Mouse (Mus musculus): ENCODE data around the gene Mst1r. TPM values are rescaled to one million over a fixed set of nuclear protein-coding genes. Genes with fewer than 3 reads are reported as not detected.

Gene Mst1r
- polyA plus RNA-seq, 1 experiment from 2014 or later: 3.4 TPM

DNA sequence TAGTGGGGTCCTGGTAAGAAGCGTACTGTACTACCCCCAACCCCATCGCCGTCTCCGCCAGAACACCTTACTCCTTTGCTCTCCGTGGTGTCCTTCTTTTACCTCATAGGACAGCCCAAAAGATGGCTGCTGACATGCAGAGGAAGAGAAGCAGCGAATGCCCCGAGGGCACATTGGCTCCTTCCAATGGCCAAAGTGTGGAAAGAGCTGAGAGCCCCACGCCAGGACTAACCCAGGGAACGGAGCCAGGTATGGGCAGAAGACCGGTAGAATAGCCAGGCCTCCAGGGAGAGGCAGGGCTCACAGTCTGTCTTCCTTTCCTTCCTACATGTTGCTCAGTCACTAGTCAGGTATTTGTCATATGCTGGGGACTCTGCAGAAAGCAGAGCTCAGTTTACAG lies 8.1 kb upstream of the Mst1r start:
- Histone ChIP-seq H3K4me2 (no peak overlapping the region), H3K4me1 (peaks cover 16% of the 10 kb centered on the region), H3K4me3 (replicated peaks) (no peak overlapping the region), H3K9me3 (replicated peaks) (no peaks in the 10 kb centered on the region), H3K9ac (replicated peaks) (no peak overlapping the region), H3K27me3 (replicated peaks) (peaks cover 12% of the 10 kb centered on the region), H3K36me3 (peaks cover 38% of the 10 kb centered on the region), H3K27ac (replicated peaks) (no peak overlapping the region)
- WGBS: 88% methylated on average over 10 of the region's 10 CpGs
- no peak for ATAC-seq (ENCODE audit: low FRiP score)

DNA sequence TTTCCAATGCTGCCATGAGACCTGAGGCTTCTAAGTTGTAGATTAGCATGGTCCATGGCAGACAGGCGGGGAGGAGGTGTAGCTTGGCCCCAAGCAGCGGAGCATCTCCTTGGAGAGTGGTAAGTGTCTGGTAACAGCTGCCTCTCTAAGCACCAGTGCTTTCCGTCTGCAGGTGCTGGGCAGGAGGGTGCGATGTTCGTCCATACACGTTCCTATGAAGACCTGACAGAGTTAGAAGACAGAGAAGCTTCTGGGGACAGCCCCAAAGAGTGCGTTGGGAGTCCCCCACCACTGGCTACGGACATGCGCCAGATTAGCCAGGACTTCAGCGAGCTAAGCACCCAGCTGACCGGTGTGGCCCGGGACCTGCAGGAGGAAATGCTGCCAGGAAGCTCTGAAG lies 6.8 kb upstream of the Mst1r start:
- peaks cover 12% of the 10 kb centered on the region for H3K27me3 ChIP-seq (replicated peaks)
- H3K36me3 ChIP-seq: peaks cover 38% of the 10 kb centered on the region
- ATAC-seq (ENCODE audit: low FRiP score): no peak
- no peak overlapping the region for H3K9ac ChIP-seq (replicated peaks)
- 81% methylated on average over 12 of the region's 12 CpGs for WGBS
- H3K4me3 ChIP-seq (replicated peaks): no peak overlapping the region
- no peak overlapping the region for H3K4me2 ChIP-seq
- H3K4me1 ChIP-seq: peaks cover 17% of the 10 kb centered on the region
- H3K27ac ChIP-seq (replicated peaks): no peak overlapping the region
- H3K9me3 ChIP-seq (replicated peaks): no peaks in the 10 kb centered on the region

DNA sequence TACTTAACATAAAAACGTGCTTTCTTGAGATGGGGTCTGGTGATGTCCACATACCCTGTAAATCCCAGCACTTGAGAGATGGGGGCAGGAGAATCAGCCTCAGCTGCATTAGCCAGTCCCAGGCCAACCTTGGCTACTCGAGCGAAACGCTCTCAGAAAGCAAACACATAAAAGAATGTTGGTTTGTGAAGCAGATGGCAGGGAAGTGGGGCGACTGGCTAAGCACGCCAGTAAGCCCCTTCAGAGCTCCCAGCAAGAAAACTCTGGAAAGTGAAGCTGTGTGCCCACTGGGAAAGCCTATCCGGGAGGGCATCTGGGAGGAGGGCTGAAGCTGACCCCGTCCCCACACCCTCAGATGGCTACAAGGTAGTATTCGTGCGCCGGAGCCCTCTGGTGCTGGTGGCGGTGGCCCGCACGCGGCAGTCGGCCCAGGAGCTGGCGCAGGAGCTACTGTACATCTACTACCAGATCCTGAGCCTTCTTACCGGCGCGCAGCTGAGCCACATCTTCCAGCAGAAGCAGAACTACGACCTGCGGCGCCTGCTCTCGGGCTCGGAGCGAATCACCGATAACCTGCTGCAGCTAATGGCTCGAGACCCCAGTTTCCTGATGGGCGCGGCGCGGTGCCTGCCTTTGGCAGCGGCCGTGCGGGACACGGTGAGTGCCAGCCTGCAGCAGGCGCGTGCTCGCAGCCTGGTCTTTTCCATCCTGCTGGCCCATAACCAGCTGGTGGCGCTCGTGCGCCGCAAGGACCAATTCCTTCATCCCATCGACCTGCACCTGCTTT lies 5.6 kb upstream of the Mst1r start:
- peak overlapping the region; percentile 49 for H3K9ac ChIP-seq (replicated peaks)
- H3K4me1 ChIP-seq: peaks cover 20% of the 10 kb centered on the region
- H3K9me3 ChIP-seq (replicated peaks): no peaks in the 10 kb centered on the region
- peaks cover 38% of the 10 kb centered on the region for H3K36me3 ChIP-seq
- H3K27ac ChIP-seq (replicated peaks): no peak overlapping the region
- peak; percentile 77 for ATAC-seq (ENCODE audit: low FRiP score)
- H3K27me3 ChIP-seq (replicated peaks): peaks cover 12% of the 10 kb centered on the region
- H3K4me2 ChIP-seq: peak overlapping the region; percentile 64
- 6% methylated on average over 44 of the region's 44 CpGs for WGBS
- H3K4me3 ChIP-seq (replicated peaks): peak overlapping the region; percentile 36

DNA sequence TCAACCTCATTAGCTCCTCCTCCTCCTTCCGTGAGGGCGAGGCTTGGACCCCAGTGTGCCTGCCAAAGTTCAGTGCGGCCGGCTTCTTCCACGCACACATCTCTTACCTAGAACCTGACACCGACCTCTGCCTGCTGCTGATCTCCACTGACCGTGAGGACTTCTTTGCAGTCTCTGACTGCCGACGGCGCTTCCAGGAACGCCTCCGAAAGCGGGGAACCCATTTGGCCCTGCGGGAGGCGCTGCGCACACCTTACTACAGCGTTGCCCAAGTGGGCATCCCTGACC lies 5.1 kb upstream of the Mst1r start:
- Histone ChIP-seq H3K9ac (replicated peaks) (no peak overlapping the region), H3K36me3 (peaks cover 33% of the 10 kb centered on the region), H3K4me2 (peak overlapping the region; percentile 64), H3K4me1 (peaks cover 24% of the 10 kb centered on the region), H3K27me3 (replicated peaks) (peaks cover 12% of the 10 kb centered on the region), H3K27ac (replicated peaks) (no peak overlapping the region), H3K9me3 (replicated peaks) (no peaks in the 10 kb centered on the region), H3K4me3 (replicated peaks) (no peak overlapping the region)
- 13% methylated on average over 17 of the region's 17 CpGs for WGBS
- no peak for ATAC-seq (ENCODE audit: low FRiP score)

DNA sequence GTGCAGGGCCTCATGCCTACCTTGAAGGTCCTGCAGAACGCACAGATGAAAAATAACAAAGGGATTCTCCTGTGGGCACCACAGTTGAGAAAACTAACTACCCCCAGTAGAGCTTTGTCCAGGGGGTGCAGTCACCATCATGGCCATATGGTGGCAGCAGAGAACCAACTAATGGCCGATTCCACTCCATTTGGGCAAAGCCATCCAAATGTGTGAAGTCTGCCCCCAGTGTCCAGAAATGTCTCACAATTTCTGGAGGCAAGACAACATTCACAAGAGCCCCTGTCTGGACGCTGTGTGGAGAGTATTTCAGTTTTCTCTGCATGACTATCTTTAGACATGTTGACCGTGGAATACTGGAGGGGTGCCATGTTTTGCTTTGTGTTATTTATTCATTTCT lies 1.9 kb upstream of the Mst1r start:
- peak; percentile 54; the same call in 1 of the 2 replicates for ATAC-seq (ENCODE audit: low FRiP score)
- peaks cover 40% of the 10 kb centered on the region for H3K4me1 ChIP-seq
- H3K27me3 ChIP-seq (replicated peaks): peaks cover 8% of the 10 kb centered on the region
- 5% methylated on average over 4 of the region's 4 CpGs for WGBS
- 0 out of 2 replicates have a peak overlapping the region, but pooled peaks have one; percentile 13 for H3K27ac ChIP-seq (replicated peaks)
- H3K36me3 ChIP-seq: peaks cover 18% of the 10 kb centered on the region
- H3K9ac ChIP-seq (replicated peaks): no peak overlapping the region
- H3K9me3 ChIP-seq (replicated peaks): no peaks in the 10 kb centered on the region
- H3K4me3 ChIP-seq (replicated peaks): no peak overlapping the region
- no peak overlapping the region for H3K4me2 ChIP-seq

DNA sequence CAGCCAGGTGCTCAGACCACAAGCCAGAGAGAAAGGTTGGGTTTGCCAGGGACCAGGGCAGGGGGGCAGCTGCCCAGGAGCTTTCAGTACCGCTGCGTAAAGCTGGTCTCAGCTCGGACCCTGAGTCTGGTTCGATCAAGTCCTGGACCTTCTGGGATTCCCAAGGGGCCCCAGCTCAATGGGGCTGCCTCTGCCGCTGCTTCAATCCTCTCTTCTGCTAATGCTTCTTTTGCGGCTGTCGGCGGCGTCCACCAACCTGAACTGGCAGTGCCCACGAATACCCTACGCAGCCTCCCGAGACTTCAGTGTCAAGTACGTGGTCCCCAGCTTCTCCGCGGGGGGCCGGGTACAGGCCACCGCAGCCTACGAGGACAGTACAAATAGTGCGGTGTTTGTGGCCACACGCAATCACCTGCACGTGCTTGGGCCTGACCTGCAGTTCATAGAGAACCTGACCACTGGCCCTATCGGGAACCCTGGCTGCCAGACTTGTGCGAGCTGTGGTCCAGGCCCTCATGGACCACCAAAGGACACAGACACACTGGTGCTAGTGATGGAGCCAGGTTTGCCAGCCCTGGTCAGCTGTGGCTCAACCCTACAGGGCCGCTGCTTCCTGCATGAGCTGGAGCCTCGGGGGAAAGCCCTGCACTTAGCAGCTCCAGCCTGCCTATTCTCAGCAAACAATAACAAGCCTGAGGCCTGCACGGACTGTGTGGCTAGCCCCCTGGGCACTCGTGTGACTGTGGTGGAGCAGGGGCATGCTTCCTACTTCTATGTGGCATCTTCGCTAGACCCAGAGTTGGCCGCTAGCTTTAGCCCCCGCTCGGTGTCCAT lies 511 bp downstream of the Mst1r start:
- Histone ChIP-seq H3K9ac (replicated peaks) (peak overlapping the region; percentile 28; the same call in 1 of the 2 replicates), H3K4me2 (peak overlapping the region; percentile 56), H3K36me3 (peaks cover 10% of the 10 kb centered on the region; the same call in 1 of the 2 replicates), H3K27me3 (replicated peaks) (no peaks in the 10 kb centered on the region), H3K27ac (replicated peaks) (0 out of 2 replicates have a peak overlapping the region, but pooled peaks have one; percentile 13), H3K4me3 (replicated peaks) (peak overlapping the region; percentile 30), H3K9me3 (replicated peaks) (no peaks in the 10 kb centered on the region), H3K4me1 (peaks cover 24% of the 10 kb centered on the region)
- 45% methylated on average over 31 of the region's 31 CpGs for WGBS
- no peak for ATAC-seq (ENCODE audit: low FRiP score)

GRCm38 (mm10) chr9:107907801-107908120 lies 1.1 kb downstream of the Mst1r start:
- peaks cover 24% of the 10 kb centered on the region for H3K4me1 ChIP-seq
- 87% methylated on average over 14 of the region's 14 CpGs for WGBS
- no peak for ATAC-seq (ENCODE audit: low FRiP score)
- peaks cover 5% of the 10 kb centered on the region; the same call in 1 of the 2 replicates for H3K36me3 ChIP-seq
- no peak overlapping the region for H3K4me3 ChIP-seq (replicated peaks)
- H3K27me3 ChIP-seq (replicated peaks): no peaks in the 10 kb centered on the region
- no peak overlapping the region for H3K27ac ChIP-seq (replicated peaks)
- H3K9me3 ChIP-seq (replicated peaks): no peaks in the 10 kb centered on the region
- H3K9ac ChIP-seq (replicated peaks): no peak overlapping the region
- peak overlapping the region; percentile 56 for H3K4me2 ChIP-seq

- Histone ChIP-seq H3K36me3 (no peaks in the 10 kb centered on the region), H3K27me3 (replicated peaks) (no peaks in the 10 kb centered on the region), H3K4me3 (replicated peaks) (peak overlapping the region; percentile 3; the same call in 1 of the 2 replicates), H3K27ac (replicated peaks) (no peak overlapping the region), H3K4me1 (peaks cover 24% of the 10 kb centered on the region), H3K9ac (replicated peaks) (no peak overlapping the region; the same call in 1 of the 2 replicates), H3K9me3 (replicated peaks) (no peaks in the 10 kb centered on the region), H3K4me2 (peak overlapping the region; percentile 56)
- no peak for ATAC-seq (ENCODE audit: low FRiP score)
- WGBS: 19% methylated on average over 18 of the region's 18 CpGs
These were observed 1.9 kb downstream of the Mst1r start for GRCm38 (mm10) chr9:107908410-107909158.

GRCm38 (mm10) chr9:107910025-107910769 lies 3.5 kb downstream of the Mst1r start:
- ATAC-seq (ENCODE audit: low FRiP score): no peak
- 92% methylated on average over 15 of the region's 15 CpGs for WGBS
- no peaks in the 10 kb centered on the region for H3K27me3 ChIP-seq (replicated peaks)

GRCm38 (mm10) chr9:107914764-107915420 lies 8.2 kb downstream of the Mst1r start:
- Histone ChIP-seq H3K4me3 (replicated peaks) (no peak overlapping the region), H3K4me2 (no peak overlapping the region), H3K4me1 (peaks cover 11% of the 10 kb centered on the region), H3K36me3 (no peaks in the 10 kb centered on the region; the same call in 1 of the 2 replicates), H3K27ac (replicated peaks) (no peak overlapping the region), H3K9me3 (replicated peaks) (no peaks in the 10 kb centered on the region), H3K9ac (replicated peaks) (no peak overlapping the region), H3K27me3 (replicated peaks) (no peaks in the 10 kb centered on the region)
- no peak for ATAC-seq (ENCODE audit: low FRiP score)
- WGBS: 84% methylated on average over 16 of the region's 16 CpGs

More at GRCm38 (mm10) chr9:107910025-107910769, 3.5 kb downstream of the Mst1r start:
- no peak overlapping the region for H3K9ac ChIP-seq (replicated peaks)
- no peaks in the 10 kb centered on the region for H3K9me3 ChIP-seq (replicated peaks)
- H3K4me3 ChIP-seq (replicated peaks): no peak overlapping the region
- H3K27ac ChIP-seq (replicated peaks): no peak overlapping the region
- no peak overlapping the region for H3K4me2 ChIP-seq
- H3K4me1 ChIP-seq: peaks cover 21% of the 10 kb centered on the region
- no peaks in the 10 kb centered on the region; the same call in 1 of the 2 replicates for H3K36me3 ChIP-seq

Data from neural tube, embryonic 15.5 days (tissue).